Mouse (Mus musculus) mouse trophoblast stem cell (cell line): ENCODE data around the gene Padi1.

Source experiments
- in situ Hi-C, 2 experiments: fragments of 300-500 bp; cut with MseI, MboI; formaldehyde crosslinking; loops; 2 replicates in 1 of 2; 3 replicates in 1 of 2; pipeline ENCODE4 v1.15.1; 2025

Gene Padi1

DNA sequence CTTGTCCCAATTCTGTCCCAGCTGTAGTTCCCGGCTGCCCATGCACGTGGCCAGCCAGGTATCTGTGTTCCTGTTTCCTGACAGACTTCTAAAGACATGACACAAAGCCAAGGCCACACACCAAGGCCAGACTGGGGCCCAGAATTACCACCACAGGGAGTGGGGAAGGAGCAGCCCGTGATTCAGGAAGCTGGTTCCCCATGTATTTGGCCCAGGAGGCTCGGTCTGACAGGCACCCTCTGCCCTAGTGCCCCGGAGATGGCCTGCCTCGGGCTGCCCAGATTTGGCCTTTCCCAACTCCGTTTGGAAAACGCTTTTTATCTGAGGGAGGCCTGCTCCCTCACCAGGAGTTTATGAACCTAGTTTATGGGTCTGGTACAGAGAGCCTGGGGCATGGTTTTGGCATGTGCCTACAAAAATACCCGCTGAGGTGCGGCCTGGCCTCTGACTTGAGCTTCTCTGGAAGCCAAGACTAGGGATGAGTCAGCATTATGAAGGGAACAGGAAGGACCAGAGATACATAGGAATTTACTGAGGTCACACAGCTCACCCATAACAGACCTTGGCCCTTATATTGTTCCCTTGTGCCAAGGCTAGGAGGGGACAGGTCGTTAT is 16.6 kb upstream of the Padi1 start:
- in situ Hi-C loops, result no loop called here

- in situ Hi-C loops, result no loop called here
Observed at GRCm38 (mm10) chr4:140860767-140861147, 15.2 kb upstream of the Padi1 start.

GRCm38 (mm10) chr4:140860125-140860766 is 14.7 kb upstream of the Padi1 start:
- in situ Hi-C loops, result no loop called here

GRCm38 (mm10) chr4:140859291-140859690 is 13.7 kb upstream of the Padi1 start:
- in situ Hi-C loops, result no loop called here

GRCm38 (mm10) chr4:140857813-140858212 is 12.2 kb upstream of the Padi1 start:
- in situ Hi-C loops, result no loop called here

DNA sequence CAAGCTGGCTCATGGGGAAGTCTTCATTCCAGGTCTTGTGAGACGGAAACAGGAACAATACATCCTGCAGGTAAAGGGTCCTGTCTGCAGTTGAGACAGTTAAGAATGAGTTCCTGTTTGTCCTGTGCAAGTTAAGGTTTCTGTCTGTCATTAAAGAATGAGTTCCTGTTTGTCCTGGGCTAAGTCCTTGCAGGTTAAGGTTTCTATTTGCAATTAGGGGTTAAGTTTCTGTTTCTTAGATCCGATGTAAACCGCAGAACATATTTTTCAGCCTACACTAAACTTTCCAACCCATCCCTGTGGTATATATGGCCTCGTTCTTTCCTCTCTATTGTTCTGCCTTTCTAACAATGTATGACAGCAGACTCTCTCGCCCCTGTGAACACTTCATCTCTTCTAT is 11.5 kb upstream of the Padi1 start:
- in situ Hi-C loops, result no loop called here

GRCm38 (mm10) chr4:140855151-140855550 is 9.6 kb upstream of the Padi1 start:
- in situ Hi-C loops, result no loop called here

GRCm38 (mm10) chr4:140854455-140854864 is 8.9 kb upstream of the Padi1 start:
- in situ Hi-C loops, result no loop called here

DNA sequence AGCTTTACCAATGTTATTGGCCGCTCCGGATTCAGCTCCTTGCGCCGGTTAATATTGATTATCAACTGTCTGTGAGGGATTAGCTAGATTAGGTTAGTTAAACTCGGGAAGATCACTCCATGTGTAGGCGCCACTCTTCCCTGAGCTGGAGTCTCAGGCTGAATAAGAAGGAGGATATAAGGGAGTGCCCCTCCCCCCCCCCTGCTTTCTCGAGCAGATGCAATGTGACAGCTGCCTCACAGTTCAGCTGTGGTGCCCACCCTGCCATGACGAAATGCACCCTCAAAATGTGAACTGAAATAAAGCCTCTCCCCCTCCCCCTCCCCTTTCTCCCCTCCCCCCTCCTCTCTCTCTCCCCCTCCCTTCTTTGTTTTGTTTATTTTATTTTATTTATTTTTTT is 8.0 kb upstream of the Padi1 start:
- in situ Hi-C loops, result no loop called here

DNA sequence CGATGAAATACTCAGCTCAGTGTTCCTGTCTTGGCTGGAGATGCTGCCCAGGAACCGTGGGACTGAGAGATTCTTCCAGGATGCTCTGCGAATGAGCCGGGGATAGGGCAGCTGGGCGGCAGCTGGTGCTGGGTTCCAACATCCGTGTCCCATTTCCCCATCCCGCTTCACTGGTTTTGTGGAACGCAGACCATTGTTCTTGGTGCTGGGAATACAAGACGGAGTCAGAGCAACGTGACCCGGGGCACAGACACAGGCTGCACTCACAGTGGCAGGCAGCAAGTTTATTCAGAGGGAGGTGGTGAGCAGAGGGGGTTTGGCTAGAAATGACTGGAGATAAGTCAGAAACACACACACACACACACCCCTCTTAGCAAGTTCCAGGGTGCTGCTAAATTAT is 3.7 kb upstream of the Padi1 start:
- in situ Hi-C loops, result no loop called here

DNA sequence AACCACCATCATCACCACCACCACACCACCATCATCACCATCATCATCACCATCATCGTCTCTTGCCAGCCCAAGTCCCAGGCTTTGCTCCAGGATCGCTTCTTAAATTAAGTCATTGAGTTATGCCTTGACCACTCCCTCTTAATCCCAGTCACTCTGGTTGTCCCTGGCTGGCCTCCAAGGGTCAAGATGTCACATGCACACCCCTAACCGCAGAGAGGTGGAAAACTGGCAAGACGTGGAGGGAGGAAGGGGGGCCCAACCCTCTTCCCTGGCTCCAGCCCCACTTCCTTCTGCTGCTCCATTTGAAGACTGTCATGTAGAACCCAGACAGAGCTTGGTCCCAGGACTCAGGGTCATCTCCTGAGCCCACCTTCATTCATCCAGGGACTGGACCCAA is 587 bp downstream of the Padi1 start:
- in situ Hi-C loops, result no loop called here

DNA sequence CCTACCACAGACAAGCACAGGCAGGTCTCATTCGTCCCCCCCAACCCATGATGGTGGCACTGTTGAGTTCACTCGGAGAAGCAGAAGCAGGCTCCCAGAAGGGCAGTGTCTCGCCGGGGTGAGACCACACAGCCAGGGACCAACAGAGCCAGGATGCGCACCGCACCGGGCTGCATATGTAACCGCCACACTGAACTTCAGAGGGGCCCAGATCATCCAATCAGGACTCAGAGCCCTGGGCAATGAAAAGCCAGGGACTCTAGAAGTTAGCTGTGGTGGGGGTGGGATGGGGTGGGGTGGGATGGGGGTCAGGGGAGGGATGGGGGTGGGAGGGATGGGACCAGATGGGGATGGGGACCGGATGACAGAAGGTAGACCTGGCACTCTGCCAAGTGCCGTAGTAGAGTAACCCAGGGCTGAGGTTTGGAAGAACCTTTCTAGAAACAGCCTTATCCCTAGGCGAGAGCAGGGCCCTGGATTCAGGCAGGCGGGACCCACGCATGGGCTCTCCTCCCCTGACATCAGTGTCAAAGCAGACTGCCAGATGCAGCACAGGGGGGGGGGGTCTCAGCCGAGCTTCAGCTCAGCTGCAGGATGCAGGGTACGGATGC is 1.8 kb downstream of the Padi1 start:
- in situ Hi-C loops, result no loop called here

GRCm38 (mm10) chr4:140842909-140843308 is 2.7 kb downstream of the Padi1 start:
- in situ Hi-C loops, result no loop called here

DNA sequence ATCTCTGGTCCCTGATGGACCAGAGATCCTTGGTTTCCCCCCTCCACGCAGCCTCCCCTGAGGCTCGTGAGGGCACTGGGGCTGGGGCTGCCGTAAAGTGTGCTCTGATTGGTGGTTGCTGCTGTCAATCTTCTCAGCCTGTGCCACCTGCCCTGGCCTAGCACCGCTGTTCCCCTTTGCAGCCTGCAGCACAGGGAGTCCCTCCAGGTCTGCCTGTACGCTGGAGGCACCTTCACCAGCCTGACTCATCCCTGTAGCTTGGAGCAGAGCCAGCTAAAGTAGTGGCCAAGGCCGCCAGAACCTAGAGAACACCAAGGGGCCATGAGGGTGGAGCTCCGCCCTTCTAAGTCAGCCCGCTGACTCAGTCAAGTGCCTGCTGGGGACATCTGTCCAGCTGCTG is 7.7 kb downstream of the Padi1 start:
- in situ Hi-C loops, result no loop called here

- in situ Hi-C loops, result no loop called here
Observed at GRCm38 (mm10) chr4:140836208-140836866, 9.2 kb downstream of the Padi1 start.

GRCm38 (mm10) chr4:140835682-140836081 is 9.9 kb downstream of the Padi1 start:
- in situ Hi-C loops, result no loop called here

- in situ Hi-C loops, result no loop called here
Observed at GRCm38 (mm10) chr4:140834327-140834934, 11.1 kb downstream of the Padi1 start.

- in situ Hi-C loops, result no loop called here
Observed at GRCm38 (mm10) chr4:140832821-140833220, 12.8 kb downstream of the Padi1 start.

GRCm38 (mm10) chr4:140831808-140832207 is 13.8 kb downstream of the Padi1 start:
- in situ Hi-C loops, result no loop called here

DNA sequence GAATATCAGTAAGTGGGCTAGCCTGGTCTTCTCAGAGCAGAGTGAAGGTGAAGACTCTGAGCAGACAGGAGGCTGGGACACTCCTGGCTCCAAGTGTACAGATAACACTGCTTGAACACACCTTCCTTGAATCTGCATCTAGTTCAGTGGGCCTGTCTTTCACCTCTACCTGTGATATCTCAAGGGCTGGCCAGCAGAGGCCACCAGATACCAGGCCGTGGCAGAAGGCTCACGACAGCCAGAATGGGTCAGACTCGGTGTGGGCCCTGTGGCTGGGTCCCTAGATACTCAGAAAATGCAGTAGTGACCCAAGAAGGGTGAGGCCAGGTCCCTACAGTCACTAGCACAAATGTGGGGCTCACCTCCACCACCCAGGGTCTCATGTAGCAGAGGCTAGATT is 18.3 kb downstream of the Padi1 start:
- in situ Hi-C loops, result no loop called here

GRCm38 (mm10) chr4:140825942-140826341 is 19.6 kb downstream of the Padi1 start:
- in situ Hi-C loops, result no loop called here

DNA sequence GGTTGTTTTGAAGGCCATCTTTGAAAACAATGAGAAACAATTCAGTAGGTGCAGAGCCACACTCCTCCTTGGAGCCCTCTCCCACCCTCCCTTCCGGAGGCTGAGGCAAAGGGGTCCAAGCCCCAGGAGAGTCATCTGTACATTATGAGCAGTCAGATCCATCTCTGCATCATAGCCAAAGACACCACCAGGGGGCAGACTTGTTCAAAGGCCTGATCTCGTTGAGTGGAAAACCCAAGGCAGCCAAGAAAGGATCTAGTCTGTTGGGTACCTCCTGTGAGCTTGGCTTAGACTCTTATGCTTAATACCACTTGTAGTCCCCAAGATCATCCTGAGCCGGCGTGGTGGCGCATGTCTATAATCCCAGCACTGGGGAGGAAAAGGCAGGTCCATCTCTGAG is 23.6 kb downstream of the Padi1 start:
- in situ Hi-C loops, result no loop called here
